Mouse (Mus musculus): ENCODE measurements around the gene Apoc2. TPM values are rescaled to one million over a fixed set of nuclear protein-coding genes. Genes with fewer than 3 reads are reported as not detected.

The Apoc2 gene
- total RNA-seq, 2 experiments from 2014 or later: not detected

DNA sequence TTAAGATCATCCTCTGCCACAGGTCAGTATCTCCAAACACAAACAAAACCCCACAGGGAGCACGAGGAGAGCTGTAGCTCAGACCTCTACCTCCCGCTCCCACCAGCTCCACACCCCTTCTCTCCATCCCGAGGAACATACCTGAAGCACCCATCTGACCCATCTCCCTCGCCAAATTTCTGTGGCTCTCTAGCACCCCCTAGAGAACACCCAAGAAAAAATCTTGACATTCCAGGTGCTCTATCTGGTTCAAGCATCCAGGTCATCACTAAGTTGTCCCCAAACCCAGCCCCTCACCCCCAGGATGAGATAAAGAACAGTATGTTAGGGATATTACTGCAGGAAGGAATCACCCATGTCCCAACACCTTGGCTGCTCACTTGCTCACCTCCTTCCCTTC, 35.5 kb upstream of the Apoc2 start:
- Histone ChIP-seq H3K4me3 (no peak overlapping the region), H3K27ac (no peak overlapping the region)
- no peak for DNase-seq
- TF ChIP-seq CTCF (IDR thresholded peaks at IDR 0.05): peak; percentile 60
- intact Hi-C loops (cut with DNase I): loop anchor here (1.0 kb wide), 1 partner anchor 44 kb away; no protein-coding TSS in a partner anchor

- peak; percentile 53 for TF ChIP-seq CTCF (IDR thresholded peaks at IDR 0.05)
- intact Hi-C loops (cut with DNase I): no loop called here
- H3K27ac ChIP-seq: no peak overlapping the region
- DNase-seq: no peak
- no peak overlapping the region for H3K4me3 ChIP-seq
Observed at GRCm38 (mm10) chr7:19712414-19712813, 34.7 kb upstream of the Apoc2 start.

DNA sequence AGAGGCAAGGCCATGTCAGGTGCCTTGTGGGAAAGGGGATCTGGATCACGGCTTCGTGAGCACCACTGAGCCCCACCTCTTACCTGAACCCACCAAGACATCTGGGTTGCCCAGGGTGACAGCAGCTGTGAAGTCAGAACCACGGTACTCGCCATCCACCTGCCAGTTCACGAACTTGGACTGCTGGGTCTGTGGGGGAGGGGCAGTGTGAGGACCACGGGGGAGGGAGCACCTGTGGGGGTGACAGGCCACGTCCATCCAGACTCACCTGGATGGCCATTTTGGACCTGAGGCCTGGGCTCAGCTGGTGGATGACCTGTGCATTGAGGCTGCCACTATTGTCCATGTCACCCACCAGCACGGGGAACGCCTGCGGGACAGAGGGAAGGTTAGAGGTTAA, 32.9 kb upstream of the Apoc2 start:
- no peak for DNase-seq
- no peak for TF ChIP-seq CTCF (IDR thresholded peaks at IDR 0.05)
- Histone ChIP-seq H3K4me3 (no peak overlapping the region), H3K27ac (no peak overlapping the region)
- intact Hi-C loops (cut with DNase I): no loop called here

GRCm38 (mm10) chr7:19705271-19705670, 27.5 kb upstream of the Apoc2 start:
- no peak for TF ChIP-seq CTCF (IDR thresholded peaks at IDR 0.05)
- DNase-seq: no peak
- Histone ChIP-seq H3K4me3 (no peak overlapping the region), H3K27ac (no peak overlapping the region)
- intact Hi-C loops (cut with DNase I): no loop called here

- intact Hi-C loops (cut with DNase I): no loop called here
- DNase-seq: no peak
- no peak overlapping the region for H3K27ac ChIP-seq
- no peak for TF ChIP-seq CTCF (IDR thresholded peaks at IDR 0.05)
- no peak overlapping the region for H3K4me3 ChIP-seq
Observed at GRCm38 (mm10) chr7:19704475-19704874, 26.7 kb upstream of the Apoc2 start.

GRCm38 (mm10) chr7:19702859-19703555, 25.3 kb upstream of the Apoc2 start:
- intact Hi-C loops (cut with DNase I): no loop called here
- DNase-seq: no peak
- H3K27ac ChIP-seq: no peak overlapping the region
- no peak for TF ChIP-seq CTCF (IDR thresholded peaks at IDR 0.05)
- H3K4me3 ChIP-seq: no peak overlapping the region

DNA sequence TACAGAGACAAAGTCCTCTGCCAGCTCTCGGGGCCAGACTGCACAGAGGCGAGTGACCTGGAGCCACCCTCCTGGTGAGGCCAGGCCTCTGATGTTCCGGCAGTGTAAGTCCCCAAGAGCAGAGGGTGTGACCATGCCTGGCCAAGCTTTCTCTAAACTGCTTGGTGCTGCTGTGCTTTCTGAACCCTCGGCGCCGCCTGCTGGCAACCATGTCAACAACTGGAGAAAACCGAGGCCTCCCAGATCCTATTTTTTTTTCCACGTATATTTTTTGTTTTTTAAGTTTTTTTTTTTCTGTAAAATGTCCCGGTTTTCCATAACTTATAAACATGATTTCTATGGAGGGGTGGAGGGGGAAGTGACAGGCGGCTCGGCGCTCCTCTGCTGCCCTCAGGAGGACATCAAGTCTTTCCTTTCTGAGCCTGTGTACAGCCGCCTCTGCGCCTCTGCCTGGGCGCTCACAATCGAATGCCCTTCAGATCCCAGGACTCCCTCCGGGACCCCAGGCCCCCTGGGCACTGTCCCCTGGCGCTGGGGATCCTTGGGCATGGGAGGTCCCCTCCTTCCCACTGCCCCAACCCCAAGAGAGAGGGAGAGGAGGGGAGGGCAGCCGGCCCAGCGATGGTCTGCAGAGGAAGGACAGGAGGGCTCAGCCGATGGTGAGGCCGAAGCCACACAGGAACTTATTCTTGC, 23.5 kb upstream of the Apoc2 start:
- intact Hi-C loops (cut with DNase I): loop anchor here (2.0 kb wide), 1 partner anchor 32 kb away; no protein-coding TSS in a partner anchor

DNA sequence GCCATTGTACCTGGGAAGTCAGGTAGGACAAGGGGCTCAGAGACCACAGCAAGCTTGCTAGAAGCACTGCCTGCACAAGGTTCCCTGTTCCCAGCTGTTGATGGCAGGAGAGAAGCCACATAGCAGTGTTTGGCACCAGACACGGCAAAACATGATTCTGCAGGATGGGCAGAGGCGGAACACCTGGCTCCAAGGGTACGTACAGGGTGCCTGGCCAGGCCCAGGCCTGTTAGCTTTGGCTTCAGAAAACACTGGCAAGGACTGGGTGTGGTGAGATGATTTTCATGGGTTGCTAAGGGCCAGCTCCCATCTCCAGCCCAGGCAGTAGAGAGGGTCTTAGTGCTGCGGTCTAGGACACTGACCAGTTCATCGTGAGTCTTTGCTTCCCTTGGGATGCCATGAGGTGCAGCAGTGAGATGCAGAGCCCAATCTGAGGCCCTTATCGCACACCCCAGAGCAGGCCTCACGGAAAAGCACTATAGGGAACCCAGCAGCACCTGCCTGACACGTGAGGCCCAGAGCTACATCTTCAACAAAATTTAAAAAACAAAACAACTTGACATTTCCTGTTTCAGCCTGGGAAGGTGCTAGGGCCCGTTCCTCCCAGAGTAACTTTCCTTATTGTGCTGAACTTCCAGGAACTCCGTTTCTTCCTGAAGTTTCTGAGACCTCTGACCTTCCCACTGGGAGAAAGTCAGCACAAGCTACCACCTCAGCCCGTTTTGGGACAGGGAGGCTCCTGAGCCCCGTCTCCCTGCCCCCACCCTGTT, 22.7 kb upstream of the Apoc2 start:
- no peak for TF ChIP-seq CTCF (IDR thresholded peaks at IDR 0.05)
- intact Hi-C loops (cut with DNase I): loop anchor here (2.0 kb wide), 1 partner anchor 32 kb away; no protein-coding TSS in a partner anchor
- Histone ChIP-seq H3K4me3 (peak overlapping the region; percentile 21; the same call in 1 of the 2 replicates), H3K27ac (peak overlapping the region; percentile 83)
- no peak for DNase-seq

More for the DNA sequence above, 23.5 kb upstream of the Apoc2 start:
- Histone ChIP-seq H3K27ac (peak overlapping the region; percentile 83), H3K4me3 (peak overlapping the region; percentile 24; the same call in 1 of the 2 replicates)
- TF ChIP-seq CTCF (IDR thresholded peaks at IDR 0.05): peak; percentile 70
- peak; percentile 82 for DNase-seq

DNA sequence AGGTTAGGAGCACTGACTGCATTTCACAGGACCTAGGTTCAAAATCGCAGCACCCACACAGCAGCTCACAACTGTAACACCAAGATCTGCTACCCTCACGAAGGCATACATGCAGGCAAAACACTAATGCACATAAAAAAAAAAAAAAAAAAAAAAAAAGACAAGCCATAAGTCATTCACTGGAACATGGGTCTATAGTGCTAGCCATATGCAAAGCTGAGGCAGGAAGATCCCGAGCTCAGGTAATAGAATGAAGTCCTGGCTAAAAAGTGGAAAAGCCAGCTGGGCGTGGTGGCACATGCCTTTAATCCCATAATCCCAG, 22.0 kb upstream of the Apoc2 start:
- Histone ChIP-seq H3K27ac (peak overlapping the region; percentile 83), H3K4me3 (no peak overlapping the region; the same call in 1 of the 2 replicates)
- intact Hi-C loops (cut with DNase I): loop anchor here (2.0 kb wide), 1 partner anchor 31 kb away; no protein-coding TSS in a partner anchor
- TF ChIP-seq CTCF (IDR thresholded peaks at IDR 0.05): no peak
- no peak for DNase-seq

GRCm38 (mm10) chr7:19698907-19699826, 21.4 kb upstream of the Apoc2 start, which contains the start of gene Apoe:
Apoe (minus strand) TSS chr7:19699188.
- Histone ChIP-seq H3K4me3 (peak within 1 kb of the TSS; percentile 69), H3K27ac (peak within 1 kb of the TSS; percentile 83)
- DNase-seq: peak; percentile 68
- intact Hi-C loops (cut with DNase I): no loop called here
- TF ChIP-seq CTCF (IDR thresholded peaks at IDR 0.05): no peak

GRCm38 (mm10) chr7:19697949-19698906, 20.5 kb upstream of the Apoc2 start:
- peak overlapping the region; percentile 83 for H3K27ac ChIP-seq
- DNase-seq: no peak
- intact Hi-C loops (cut with DNase I): no loop called here
- peak overlapping the region; percentile 69 for H3K4me3 ChIP-seq
- peak; percentile 24 for TF ChIP-seq CTCF (IDR thresholded peaks at IDR 0.05)
